Mouse (Mus musculus): ENCODE results near the gene Man2a2. TPM values are rescaled to one million over a fixed set of nuclear protein-coding genes. Genes with fewer than 3 reads are reported as not detected.

Man2a2 gene
- total and polyA plus RNA-seq, 2 experiments from 2014 or later, result 16.6 to 70.2 TPM

GRCm38 (mm10) chr7:80352920-80353319 is 18.3 kb downstream of the Man2a2 start:
- peaks cover 44% of the 10 kb centered on the region for H3K36me3 ChIP-seq (ENCODE audit: insufficient read depth, low read length)
- ATAC-seq (ENCODE audit: low FRiP score), result no peak
- H3K4me3 ChIP-seq (ENCODE audit: low read depth, low read length), result no peak overlapping the region
- 91% methylated on average over 8 of the region's 8 CpGs for WGBS
- H3K9ac ChIP-seq (replicated peaks; ENCODE audit: low read length, poor library complexity, severe bottlenecking), result no peak overlapping the region
- no peaks in the 10 kb centered on the region for H3K27me3 ChIP-seq (ENCODE audit: insufficient read depth, low read length)
- no peak for DNase-seq (ENCODE audit: low spot score)
- no peak overlapping the region for H3K4me2 ChIP-seq (ENCODE audit: low read depth, low read length, poor library complexity, severe bottlenecking)
- TF ChIP-seq CTCF (IDR thresholded peaks at IDR 0.05), result no peak
- no peaks in the 10 kb centered on the region for H3K9me3 ChIP-seq (ENCODE audit: low read length)
- no peaks in the 10 kb centered on the region for H3K4me1 ChIP-seq (ENCODE audit: insufficient read depth, low read length)
- H3K27ac ChIP-seq (ENCODE audit: low read depth, low read length), result no peak overlapping the region

- H3K9ac ChIP-seq (replicated peaks; ENCODE audit: low read length, poor library complexity, severe bottlenecking), result no peak overlapping the region
- H3K4me1 ChIP-seq (ENCODE audit: insufficient read depth, low read length), result no peaks in the 10 kb centered on the region
- ATAC-seq (ENCODE audit: low FRiP score), result no peak
- no peaks in the 10 kb centered on the region for H3K27me3 ChIP-seq (ENCODE audit: insufficient read depth, low read length)
- no peak overlapping the region for H3K4me2 ChIP-seq (ENCODE audit: low read depth, low read length, poor library complexity, severe bottlenecking)
- TF ChIP-seq CTCF (IDR thresholded peaks at IDR 0.05), result no peak
- peaks cover 30% of the 10 kb centered on the region for H3K36me3 ChIP-seq (ENCODE audit: insufficient read depth, low read length)
- H3K4me3 ChIP-seq (ENCODE audit: low read depth, low read length), result no peak overlapping the region
- H3K9me3 ChIP-seq (ENCODE audit: low read length), result no peaks in the 10 kb centered on the region
- DNase-seq (ENCODE audit: low spot score), result no peak
- no peak overlapping the region for H3K27ac ChIP-seq (ENCODE audit: low read depth, low read length)
- 84% methylated on average over 2 of the region's 2 CpGs for WGBS
Observed at GRCm38 (mm10) chr7:80350808-80351207, 20.4 kb downstream of the Man2a2 start.

GRCm38 (mm10) chr7:80347670-80348586 is 23.2 kb downstream of the Man2a2 start:
- Histone ChIP-seq H3K9me3 (ENCODE audit: low read length) (no peaks in the 10 kb centered on the region), H3K9ac (replicated peaks; ENCODE audit: low read length, poor library complexity, severe bottlenecking) (no peak overlapping the region), H3K36me3 (ENCODE audit: insufficient read depth, low read length) (peaks cover 20% of the 10 kb centered on the region), H3K27ac (ENCODE audit: low read depth, low read length) (0 out of 2 replicates have a peak overlapping the region, but pooled peaks have one; percentile 26), H3K4me3 (ENCODE audit: low read depth, low read length) (no peak overlapping the region), H3K27me3 (ENCODE audit: insufficient read depth, low read length) (no peaks in the 10 kb centered on the region), H3K4me2 (ENCODE audit: low read depth, low read length, poor library complexity, severe bottlenecking) (no peak overlapping the region), H3K4me1 (ENCODE audit: insufficient read depth, low read length) (peaks cover 6% of the 10 kb centered on the region; the same call in 1 of the 2 replicates)
- ATAC-seq (ENCODE audit: low FRiP score) (no peak), DNase-seq (ENCODE audit: low spot score) (no peak)
- no peak for TF ChIP-seq CTCF (IDR thresholded peaks at IDR 0.05)
- 67% methylated on average over 13 of the region's 13 CpGs for WGBS

GRCm38 (mm10) chr7:80346830-80347229 is 24.3 kb downstream of the Man2a2 start:
- no peak overlapping the region for H3K27ac ChIP-seq (ENCODE audit: low read depth, low read length)
- ATAC-seq (ENCODE audit: low FRiP score) (no peak), DNase-seq (ENCODE audit: low spot score) (no peak)
- 89% methylated on average over 5 of the region's 5 CpGs for WGBS
- H3K9me3 ChIP-seq (ENCODE audit: low read length), result no peaks in the 10 kb centered on the region
- no peaks in the 10 kb centered on the region for H3K27me3 ChIP-seq (ENCODE audit: insufficient read depth, low read length)
- no peak overlapping the region for H3K4me3 ChIP-seq (ENCODE audit: low read depth, low read length)
- H3K36me3 ChIP-seq (ENCODE audit: insufficient read depth, low read length), result peaks cover 11% of the 10 kb centered on the region
- TF ChIP-seq CTCF (IDR thresholded peaks at IDR 0.05), result no peak
- no peak overlapping the region for H3K4me2 ChIP-seq (ENCODE audit: low read depth, low read length, poor library complexity, severe bottlenecking)
- no peak overlapping the region for H3K9ac ChIP-seq (replicated peaks; ENCODE audit: low read length, poor library complexity, severe bottlenecking)
- peaks cover 11% of the 10 kb centered on the region; the same call in 1 of the 2 replicates for H3K4me1 ChIP-seq (ENCODE audit: insufficient read depth, low read length)

GRCm38 (mm10) chr7:80346173-80346572 is 25.0 kb downstream of the Man2a2 start:
- Histone ChIP-seq H3K36me3 (ENCODE audit: insufficient read depth, low read length) (peaks cover 7% of the 10 kb centered on the region; the same call in 1 of the 2 replicates), H3K4me3 (ENCODE audit: low read depth, low read length) (no peak overlapping the region), H3K4me1 (ENCODE audit: insufficient read depth, low read length) (peaks cover 12% of the 10 kb centered on the region; the same call in 1 of the 2 replicates), H3K4me2 (ENCODE audit: low read depth, low read length, poor library complexity, severe bottlenecking) (no peak overlapping the region), H3K9ac (replicated peaks; ENCODE audit: low read length, poor library complexity, severe bottlenecking) (no peak overlapping the region), H3K9me3 (ENCODE audit: low read length) (no peaks in the 10 kb centered on the region), H3K27me3 (ENCODE audit: insufficient read depth, low read length) (no peaks in the 10 kb centered on the region), H3K27ac (ENCODE audit: low read depth, low read length) (no peak overlapping the region)
- WGBS, result 96% methylated on average over 9 of the region's 9 CpGs
- no peak for TF ChIP-seq CTCF (IDR thresholded peaks at IDR 0.05)
- no peak for DNase-seq (ENCODE audit: low spot score)
- no peak for ATAC-seq (ENCODE audit: low FRiP score)
